Mouse (Mus musculus): ENCODE results near the gene Kat2a. TPM values are rescaled to one million over a fixed set of nuclear protein-coding genes. Genes with fewer than 3 reads are reported as not detected.
A peak's percentile ranks its signal among the peaks of the same experiment; 100 is the strongest.

The Kat2a gene
- polyA plus RNA-seq, 1 experiment from 2014 or later: 12.0 TPM

DNA sequence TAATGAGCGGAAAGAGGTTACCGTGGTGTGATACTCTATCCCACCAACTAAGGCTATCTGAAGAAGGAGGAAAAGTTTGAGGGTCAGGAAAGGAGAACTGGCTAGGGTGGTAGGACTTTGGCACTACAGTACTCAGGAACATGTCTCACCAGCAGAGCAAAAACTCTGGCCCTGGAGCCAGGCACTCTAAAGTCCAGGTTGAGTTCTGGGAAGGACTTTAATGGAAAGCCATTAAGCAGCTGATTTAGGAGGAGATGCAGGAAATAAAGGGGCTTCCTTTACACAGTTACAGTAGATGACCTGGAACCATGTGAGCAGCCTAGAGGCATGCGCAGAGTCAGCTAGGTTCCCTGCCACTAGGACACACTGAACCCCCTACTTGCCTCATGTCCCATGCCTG, 14.9 kb upstream of the Kat2a start:
- 0 out of 2 replicates have a peak overlapping the region, but pooled peaks have one; percentile 22 for H3K27ac ChIP-seq (ENCODE audit: low read length)
- no peak overlapping the region for H3K4me3 ChIP-seq (ENCODE audit: low read depth, low read length)
- H3K9me3 ChIP-seq (replicated peaks; ENCODE audit: control insufficient read depth, low read length): no peaks in the 10 kb centered on the region
- H3K4me1 ChIP-seq (ENCODE audit: control insufficient read depth, low read depth, low read length): peaks cover 27% of the 10 kb centered on the region
- 0 out of 2 replicates have a peak, but pooled peaks have one; percentile 25 for ATAC-seq (ENCODE audit: low read depth)
- 91% methylated on average over 3 of the region's 3 CpGs for WGBS (ENCODE audit: insufficient replicate concordance)
- H3K27me3 ChIP-seq (ENCODE audit: control insufficient read depth, insufficient read depth, low read depth, low read length): no peaks in the 10 kb centered on the region
- H3K4me2 ChIP-seq (ENCODE audit: low read depth, low read length): no peak overlapping the region
- H3K36me3 ChIP-seq (ENCODE audit: control insufficient read depth, insufficient read depth): peaks cover 4% of the 10 kb centered on the region
- H3K9ac ChIP-seq (ENCODE audit: low read depth, low read length): no peak overlapping the region

DNA sequence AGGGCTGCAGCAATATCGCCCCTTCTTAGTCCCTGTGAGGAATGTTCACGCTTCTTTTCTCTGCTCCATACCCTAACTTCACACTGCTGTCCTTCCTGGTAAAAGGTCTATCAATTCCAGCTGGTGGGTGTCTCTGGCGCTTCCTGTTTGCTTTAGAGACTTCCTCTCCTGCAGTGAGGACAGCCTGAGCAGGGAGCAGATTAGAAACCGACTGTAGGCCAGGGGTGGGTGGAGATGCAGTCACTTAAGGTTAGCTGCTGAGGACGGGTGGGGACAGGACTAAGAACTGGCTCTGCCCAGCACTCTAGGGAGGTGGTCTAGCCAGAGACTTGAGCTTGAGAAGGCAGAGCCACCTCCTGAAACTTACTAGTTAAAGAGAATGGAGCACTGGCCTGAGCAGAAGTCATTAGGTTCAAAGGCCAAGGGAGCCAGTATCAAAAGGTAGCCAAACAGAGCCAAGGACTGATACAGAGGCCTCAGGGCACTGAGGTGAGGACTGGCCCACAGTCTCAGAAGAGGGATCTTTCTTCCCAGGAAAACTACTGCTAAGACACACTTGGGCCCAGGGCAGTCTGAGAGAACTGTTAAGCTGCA, 12.8 kb upstream of the Kat2a start:
- Histone ChIP-seq H3K27me3 (ENCODE audit: control insufficient read depth, insufficient read depth, low read depth, low read length) (no peaks in the 10 kb centered on the region), H3K27ac (ENCODE audit: low read length) (peak overlapping the region; percentile 56), H3K9me3 (replicated peaks; ENCODE audit: control insufficient read depth, low read length) (no peaks in the 10 kb centered on the region), H3K4me2 (ENCODE audit: low read depth, low read length) (no peak overlapping the region), H3K4me1 (ENCODE audit: control insufficient read depth, low read depth, low read length) (peaks cover 39% of the 10 kb centered on the region), H3K4me3 (ENCODE audit: low read depth, low read length) (no peak overlapping the region), H3K36me3 (ENCODE audit: control insufficient read depth, insufficient read depth) (peaks cover 4% of the 10 kb centered on the region), H3K9ac (ENCODE audit: low read depth, low read length) (no peak overlapping the region)
- 18% methylated on average over 5 of the region's 5 CpGs for WGBS (ENCODE audit: insufficient replicate concordance)
- peak; percentile 41 for ATAC-seq (ENCODE audit: low read depth)

DNA sequence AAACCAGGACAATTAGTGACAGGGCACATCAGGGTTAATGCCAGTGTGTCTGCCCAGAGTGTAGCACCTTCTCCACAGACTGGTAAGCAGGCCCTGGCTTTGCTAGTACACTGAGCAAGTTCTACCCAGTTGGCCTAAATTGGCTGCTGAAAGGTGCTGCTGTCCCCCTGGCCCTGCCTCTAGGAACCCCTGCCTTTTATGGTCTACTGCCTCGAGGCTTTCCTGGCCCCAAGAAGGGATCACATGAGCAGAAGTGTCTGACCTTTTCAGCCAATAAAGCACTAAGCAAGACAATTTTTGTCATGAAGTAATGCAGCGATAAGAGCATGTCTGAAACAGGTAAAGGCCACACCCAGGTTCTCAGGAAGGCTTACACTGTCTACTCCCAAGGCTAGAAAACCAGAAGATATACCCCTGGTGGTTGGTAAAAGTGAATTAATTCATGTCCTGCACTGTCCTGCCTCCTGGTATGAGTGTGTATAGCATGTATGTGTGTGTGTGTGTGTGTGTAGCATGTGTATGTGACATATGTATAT, 10.3 kb upstream of the Kat2a start:
- Histone ChIP-seq H3K4me1 (ENCODE audit: control insufficient read depth, low read depth, low read length) (peaks cover 39% of the 10 kb centered on the region), H3K36me3 (ENCODE audit: control insufficient read depth, insufficient read depth) (peaks cover 20% of the 10 kb centered on the region), H3K9me3 (replicated peaks; ENCODE audit: control insufficient read depth, low read length) (no peaks in the 10 kb centered on the region), H3K27me3 (ENCODE audit: control insufficient read depth, insufficient read depth, low read depth, low read length) (no peaks in the 10 kb centered on the region), H3K9ac (ENCODE audit: low read depth, low read length) (no peak overlapping the region; the same call in 1 of the 2 replicates), H3K4me3 (ENCODE audit: low read depth, low read length) (no peak overlapping the region), H3K27ac (ENCODE audit: low read length) (peak overlapping the region; percentile 51), H3K4me2 (ENCODE audit: low read depth, low read length) (peak overlapping the region; percentile 1; the same call in 1 of the 2 replicates)
- ATAC-seq (ENCODE audit: low read depth): no peak
- 36% methylated on average over 2 of the region's 2 CpGs for WGBS (ENCODE audit: insufficient replicate concordance)

DNA sequence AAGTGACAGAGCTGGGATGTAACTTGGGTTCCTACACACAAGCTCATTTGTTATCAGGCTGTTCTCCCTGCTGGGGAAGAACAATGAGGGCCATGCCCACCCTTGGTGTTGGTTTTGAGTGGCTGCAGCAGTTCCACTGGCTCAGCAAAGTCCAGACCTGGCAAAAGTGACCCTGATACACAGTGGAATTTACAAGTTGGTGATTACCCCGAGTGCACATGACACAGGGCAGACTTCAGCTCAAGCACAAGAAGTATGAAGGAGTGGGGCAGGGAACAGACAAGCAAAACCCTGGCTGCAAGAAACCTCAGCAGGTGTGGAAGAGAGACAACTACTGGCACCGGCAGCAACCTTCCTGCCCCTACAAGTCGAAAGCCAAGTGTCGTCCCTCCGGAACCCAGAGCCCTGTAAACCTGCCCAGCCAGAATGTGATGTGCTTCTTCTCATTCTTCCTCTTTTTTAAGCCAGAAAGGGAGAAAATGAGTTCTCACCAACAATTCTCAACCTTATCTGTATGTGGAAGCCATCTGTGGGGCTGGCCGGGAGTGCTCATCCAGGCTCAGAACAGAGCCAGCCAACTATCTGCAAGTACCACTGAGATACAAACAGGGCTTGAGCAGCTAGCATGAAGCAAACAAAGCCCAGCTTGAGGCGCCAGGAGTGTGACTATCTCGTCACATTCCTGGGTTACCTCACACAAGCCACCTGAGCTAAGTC, 9.7 kb upstream of the Kat2a start:
- H3K27me3 ChIP-seq (ENCODE audit: control insufficient read depth, insufficient read depth, low read depth, low read length): no peaks in the 10 kb centered on the region
- H3K36me3 ChIP-seq (ENCODE audit: control insufficient read depth, insufficient read depth): peaks cover 26% of the 10 kb centered on the region
- no peaks in the 10 kb centered on the region for H3K9me3 ChIP-seq (replicated peaks; ENCODE audit: control insufficient read depth, low read length)
- ATAC-seq (ENCODE audit: low read depth): peak; percentile 25; the same call in 1 of the 2 replicates
- no peak overlapping the region for H3K4me3 ChIP-seq (ENCODE audit: low read depth, low read length)
- H3K9ac ChIP-seq (ENCODE audit: low read depth, low read length): peak overlapping the region; percentile 14; the same call in 1 of the 2 replicates
- H3K4me1 ChIP-seq (ENCODE audit: control insufficient read depth, low read depth, low read length): peaks cover 39% of the 10 kb centered on the region
- WGBS (ENCODE audit: insufficient replicate concordance): 13% methylated on average over 8 of the region's 8 CpGs
- peak overlapping the region; percentile 1; the same call in 1 of the 2 replicates for H3K4me2 ChIP-seq (ENCODE audit: low read depth, low read length)
- peak overlapping the region; percentile 51 for H3K27ac ChIP-seq (ENCODE audit: low read length)

DNA sequence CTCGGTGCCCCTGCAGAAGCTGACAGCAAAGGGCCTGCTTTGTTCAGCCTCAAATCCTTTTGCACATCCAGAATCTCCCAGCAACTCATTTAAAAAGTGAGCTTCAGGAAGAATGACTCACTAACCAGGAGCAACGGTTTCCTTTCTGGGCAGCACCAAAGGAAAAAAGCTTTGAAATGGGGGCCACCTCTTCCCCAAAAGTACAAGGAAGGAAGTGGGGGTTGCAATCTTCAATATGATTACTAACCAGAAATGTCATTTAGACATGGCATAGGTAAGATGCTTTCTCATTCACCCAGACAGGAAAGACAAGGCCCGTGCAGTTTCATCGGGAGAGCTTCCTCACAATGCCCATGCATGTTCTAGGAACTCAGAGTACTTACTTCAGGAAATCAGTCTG, 9.0 kb upstream of the Kat2a start:
- Histone ChIP-seq H3K9me3 (replicated peaks; ENCODE audit: control insufficient read depth, low read length) (no peaks in the 10 kb centered on the region), H3K4me3 (ENCODE audit: low read depth, low read length) (no peak overlapping the region), H3K4me1 (ENCODE audit: control insufficient read depth, low read depth, low read length) (peaks cover 39% of the 10 kb centered on the region), H3K4me2 (ENCODE audit: low read depth, low read length) (no peak overlapping the region), H3K27ac (ENCODE audit: low read length) (peak overlapping the region; percentile 56), H3K9ac (ENCODE audit: low read depth, low read length) (no peak overlapping the region), H3K36me3 (ENCODE audit: control insufficient read depth, insufficient read depth) (peaks cover 33% of the 10 kb centered on the region), H3K27me3 (ENCODE audit: control insufficient read depth, insufficient read depth, low read depth, low read length) (no peaks in the 10 kb centered on the region)
- ATAC-seq (ENCODE audit: low read depth): no peak
- 17% methylated on average over 4 of the region's 4 CpGs for WGBS (ENCODE audit: insufficient replicate concordance)

DNA sequence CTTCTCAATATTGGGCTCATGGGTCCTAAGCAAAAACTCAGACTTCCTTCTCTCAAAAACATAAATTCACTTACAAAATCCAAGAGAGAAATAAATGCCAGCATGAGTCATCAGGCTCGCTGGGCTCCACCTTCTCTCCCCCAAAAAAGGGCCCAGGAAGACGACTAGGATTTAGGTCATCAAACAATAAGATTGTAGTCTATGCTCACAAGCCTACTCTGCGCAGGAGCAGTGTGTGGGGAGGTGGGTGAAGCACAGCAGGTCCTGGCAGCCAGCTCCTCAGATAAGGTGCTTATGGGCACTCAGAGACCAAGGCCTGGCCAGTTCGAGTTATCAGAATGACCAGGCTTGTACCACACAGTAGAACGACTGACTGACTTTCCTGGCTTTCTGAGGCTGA, 8.1 kb upstream of the Kat2a start:
- no peaks in the 10 kb centered on the region for H3K9me3 ChIP-seq (replicated peaks; ENCODE audit: control insufficient read depth, low read length)
- H3K27me3 ChIP-seq (ENCODE audit: control insufficient read depth, insufficient read depth, low read depth, low read length): no peaks in the 10 kb centered on the region
- H3K4me1 ChIP-seq (ENCODE audit: control insufficient read depth, low read depth, low read length): peaks cover 38% of the 10 kb centered on the region
- ATAC-seq (ENCODE audit: low read depth): no peak
- no peak overlapping the region for H3K4me3 ChIP-seq (ENCODE audit: low read depth, low read length)
- 41% methylated on average over 5 of the region's 5 CpGs for WGBS (ENCODE audit: insufficient replicate concordance)
- H3K9ac ChIP-seq (ENCODE audit: low read depth, low read length): no peak overlapping the region
- H3K27ac ChIP-seq (ENCODE audit: low read length): no peak overlapping the region
- no peak overlapping the region for H3K4me2 ChIP-seq (ENCODE audit: low read depth, low read length)
- peaks cover 42% of the 10 kb centered on the region for H3K36me3 ChIP-seq (ENCODE audit: control insufficient read depth, insufficient read depth)

DNA sequence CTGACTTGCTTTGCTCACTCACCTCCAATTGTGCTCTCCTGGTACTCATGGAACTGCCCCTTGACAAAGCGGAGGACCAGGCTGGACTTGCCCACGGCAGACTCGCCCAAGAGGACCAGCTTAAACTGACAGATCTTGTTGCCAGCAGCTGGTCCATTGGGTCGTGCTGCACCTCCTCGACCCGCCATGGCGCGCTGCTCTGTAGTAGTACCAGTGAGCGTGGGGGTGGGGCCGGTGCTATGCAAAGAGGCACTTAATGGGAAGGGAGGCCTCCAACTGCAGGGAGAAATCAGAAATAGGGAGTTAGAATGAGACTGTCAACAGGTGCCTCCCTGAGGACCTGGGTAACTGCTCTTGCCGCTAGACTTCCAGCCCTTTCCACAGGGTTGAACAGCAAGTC, 7.6 kb upstream of the Kat2a start:
- H3K9me3 ChIP-seq (replicated peaks; ENCODE audit: control insufficient read depth, low read length): no peaks in the 10 kb centered on the region
- peaks cover 45% of the 10 kb centered on the region for H3K36me3 ChIP-seq (ENCODE audit: control insufficient read depth, insufficient read depth)
- H3K4me1 ChIP-seq (ENCODE audit: control insufficient read depth, low read depth, low read length): peaks cover 34% of the 10 kb centered on the region
- H3K9ac ChIP-seq (ENCODE audit: low read depth, low read length): no peak overlapping the region
- 82% methylated on average over 11 of the region's 11 CpGs for WGBS (ENCODE audit: insufficient replicate concordance)
- no peak overlapping the region for H3K4me3 ChIP-seq (ENCODE audit: low read depth, low read length)
- H3K4me2 ChIP-seq (ENCODE audit: low read depth, low read length): no peak overlapping the region
- no peak overlapping the region for H3K27ac ChIP-seq (ENCODE audit: low read length)
- H3K27me3 ChIP-seq (ENCODE audit: control insufficient read depth, insufficient read depth, low read depth, low read length): no peaks in the 10 kb centered on the region
- no peak for ATAC-seq (ENCODE audit: low read depth)

DNA sequence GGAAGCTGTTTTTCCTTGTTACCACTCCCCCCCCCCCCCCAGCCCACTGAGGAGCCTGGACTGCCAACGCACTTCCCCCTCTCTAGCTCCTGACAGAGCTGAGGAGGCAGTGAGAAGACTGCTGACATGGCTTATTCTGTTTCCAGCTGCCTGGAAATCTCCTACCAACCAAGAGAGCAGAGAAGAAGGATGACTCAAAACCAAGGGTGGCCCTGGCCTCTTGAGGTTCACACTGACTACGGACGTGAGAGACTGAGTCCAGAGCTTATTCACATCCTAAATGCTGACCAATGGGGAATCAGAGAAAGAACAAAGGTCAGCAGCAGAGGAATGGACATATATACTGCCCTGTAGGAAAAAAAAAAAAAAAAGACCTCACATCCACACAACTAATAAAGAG, 7.0 kb upstream of the Kat2a start:
- no peaks in the 10 kb centered on the region for H3K9me3 ChIP-seq (replicated peaks; ENCODE audit: control insufficient read depth, low read length)
- H3K4me1 ChIP-seq (ENCODE audit: control insufficient read depth, low read depth, low read length): peaks cover 37% of the 10 kb centered on the region
- peak; percentile 8 for ATAC-seq (ENCODE audit: low read depth)
- H3K36me3 ChIP-seq (ENCODE audit: control insufficient read depth, insufficient read depth): peaks cover 47% of the 10 kb centered on the region
- H3K9ac ChIP-seq (ENCODE audit: low read depth, low read length): no peak overlapping the region
- no peaks in the 10 kb centered on the region for H3K27me3 ChIP-seq (ENCODE audit: control insufficient read depth, insufficient read depth, low read depth, low read length)
- H3K27ac ChIP-seq (ENCODE audit: low read length): no peak overlapping the region
- WGBS (ENCODE audit: insufficient replicate concordance): 70% methylated on average over 3 of the region's 3 CpGs
- H3K4me3 ChIP-seq (ENCODE audit: low read depth, low read length): no peak overlapping the region
- no peak overlapping the region for H3K4me2 ChIP-seq (ENCODE audit: low read depth, low read length)

DNA sequence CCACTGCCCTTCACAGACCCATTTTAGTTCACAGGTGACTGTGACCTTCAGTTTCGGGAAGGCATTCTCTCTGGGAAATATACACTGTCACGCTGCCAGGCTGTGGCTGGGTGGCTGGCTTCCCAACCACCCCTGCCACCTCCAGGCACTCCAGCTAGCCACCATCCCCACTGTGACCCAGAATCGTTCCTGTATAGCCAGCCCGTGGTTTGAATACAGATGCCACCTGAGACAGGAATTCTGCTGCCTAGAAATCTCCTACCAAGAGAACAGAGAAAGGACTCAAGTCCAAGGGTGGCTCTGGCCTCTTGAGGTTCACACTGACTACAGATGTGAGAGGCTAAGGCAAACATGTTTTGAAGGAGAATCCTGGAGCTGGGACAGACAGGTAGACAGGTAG, 6.6 kb upstream of the Kat2a start:
- Histone ChIP-seq H3K4me2 (ENCODE audit: low read depth, low read length) (no peak overlapping the region), H3K4me1 (ENCODE audit: control insufficient read depth, low read depth, low read length) (peaks cover 42% of the 10 kb centered on the region), H3K27me3 (ENCODE audit: control insufficient read depth, insufficient read depth, low read depth, low read length) (no peaks in the 10 kb centered on the region), H3K9ac (ENCODE audit: low read depth, low read length) (no peak overlapping the region), H3K36me3 (ENCODE audit: control insufficient read depth, insufficient read depth) (peaks cover 47% of the 10 kb centered on the region), H3K9me3 (replicated peaks; ENCODE audit: control insufficient read depth, low read length) (no peaks in the 10 kb centered on the region), H3K27ac (ENCODE audit: low read length) (0 out of 2 replicates have a peak overlapping the region, but pooled peaks have one; percentile 40), H3K4me3 (ENCODE audit: low read depth, low read length) (no peak overlapping the region)
- whole genome bisulfite sequencing (ENCODE audit: insufficient replicate concordance): 89% methylated on average over 4 of the region's 4 CpGs
- no peak for ATAC-seq (ENCODE audit: low read depth)
